In the genomic region with DNA sequence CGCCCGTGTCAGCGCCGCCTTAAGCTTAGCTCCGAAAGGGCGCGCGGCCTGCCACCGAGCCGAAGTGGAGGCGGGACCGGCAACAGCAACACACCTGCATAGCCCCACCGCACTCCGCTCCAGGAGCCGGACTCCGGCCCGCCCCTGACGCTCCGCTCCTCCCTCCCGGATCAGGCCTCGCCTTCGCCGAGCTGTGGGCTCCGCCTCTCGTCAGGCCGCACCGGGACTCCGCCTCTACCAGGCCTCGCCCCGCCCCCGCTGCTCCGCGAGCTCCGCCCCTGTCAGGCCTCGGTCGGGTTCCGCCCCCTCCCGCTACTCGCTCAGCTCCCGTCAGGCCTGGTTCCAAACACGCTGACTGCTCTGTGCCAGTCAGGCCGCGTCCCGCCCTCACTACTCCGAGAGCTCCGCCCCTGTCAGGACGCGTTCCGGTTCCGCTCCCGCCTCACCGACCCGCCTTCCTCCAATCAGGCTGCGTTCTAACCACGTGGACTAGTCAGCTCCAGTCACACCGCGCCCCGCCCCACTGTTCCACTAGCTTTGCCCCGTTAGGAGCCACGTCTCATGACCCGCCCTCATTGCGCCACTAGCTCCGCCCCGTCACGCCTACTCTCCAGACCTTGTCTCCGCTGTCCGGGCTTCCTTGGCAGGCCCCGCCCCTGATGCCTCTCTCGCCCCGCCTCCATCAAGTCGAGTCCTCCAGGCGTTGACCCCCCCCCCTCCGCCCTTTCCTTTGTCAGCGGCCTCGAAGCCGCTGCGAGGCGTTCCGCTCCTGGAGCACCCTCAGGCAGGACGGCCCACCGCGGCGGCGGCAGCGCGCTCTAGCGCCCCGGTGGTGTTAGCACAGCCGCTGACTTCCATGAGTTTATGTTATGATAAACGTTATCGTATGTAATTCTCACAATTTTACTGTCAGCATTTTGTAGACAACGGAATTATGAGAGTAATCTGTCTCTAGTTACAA, we compare ENCODE assay signal across 8 mouse cellular contexts. TPM values are rescaled to one million over a fixed set of nuclear protein-coding genes. Genes with fewer than 3 reads are reported as not detected.
DNase-seq lines count a peak whose midpoint lies in the region; ATAC-seq and TF ChIP-seq lines count a peak whose summit lies in the region.

A gene (minus strand): TSS at position 750 of the 961 bp plus-strand sequence.

- H3K9me3 ChIP-seq in embryonic facial prominence, embryonic 15.5 days (replicated peaks) = no peaks in the 10 kb centered on the region
- no peaks in the 10 kb centered on the region for H3K9me3 ChIP-seq in limb, embryonic 14.5 days (ENCODE audit: control insufficient read depth, low read length)
- no peaks in the 10 kb centered on the region for H3K9me3 ChIP-seq in midbrain, postnatal 0 days (ENCODE audit: low read length)

- TF ChIP-seq CTCF in bone marrow, adult 2 months (IDR thresholded peaks at IDR 0.05; ENCODE audit: control insufficient read depth, insufficient read depth, low read length) = peak; percentile 55; the same call in 1 of the 2 replicates
- TF ChIP-seq CTCF in midbrain, postnatal 0 days (IDR thresholded peaks at IDR 0.05) = peak; percentile 84

- peak within 1 kb of the TSS; percentile 68 for H3K9ac ChIP-seq in embryonic facial prominence, embryonic 15.5 days
- H3K9ac ChIP-seq in limb, embryonic 14.5 days (ENCODE audit: low read depth, low read length, severe bottlenecking) = peak within 1 kb of the TSS; percentile 64
- H3K9ac ChIP-seq in midbrain, postnatal 0 days (replicated peaks; ENCODE audit: low read length, poor library complexity, severe bottlenecking) = peak within 1 kb of the TSS; percentile 70

- no peaks in the 10 kb centered on the region for H3K27me3 ChIP-seq in embryonic facial prominence, embryonic 15.5 days
- H3K27me3 ChIP-seq in limb, embryonic 14.5 days (ENCODE audit: control insufficient read depth, insufficient read depth, low read length) = no peaks in the 10 kb centered on the region
- H3K27me3 ChIP-seq in midbrain, postnatal 0 days (ENCODE audit: insufficient read depth, low read length) = no peaks in the 10 kb centered on the region

- H3K4me1 ChIP-seq in bone marrow, adult 2 months (ENCODE audit: control insufficient read depth, insufficient read depth, low read length) = no peaks in the 10 kb centered on the region
- H3K4me1 ChIP-seq in embryonic facial prominence, embryonic 15.5 days = peaks cover 14% of the 10 kb centered on the region; the same call in 1 of the 2 replicates
- H3K4me1 ChIP-seq in limb, embryonic 14.5 days (ENCODE audit: control insufficient read depth, insufficient read depth, low read length) = peaks cover 7% of the 10 kb centered on the region
- peaks cover 5% of the 10 kb centered on the region; the same call in 1 of the 2 replicates for H3K4me1 ChIP-seq in midbrain, postnatal 0 days (ENCODE audit: insufficient read depth, low read length)

- TF ChIP-seq POLR2A in bone marrow, adult 2 months (IDR thresholded peaks at IDR 0.05; ENCODE audit: borderline replicate concordance, control insufficient read depth, low read depth, low read length) = peak; percentile 48; the same call in 1 of the 2 replicates
- TF ChIP-seq POLR2A in limb, embryonic 14.5 days (IDR thresholded peaks at IDR 0.05; ENCODE audit: borderline replicate concordance, extremely low read depth, insufficient read depth, insufficient read length) = 0 out of 2 replicates have a peak, but pooled peaks have one; percentile 51

- peak; percentile 100 for DNase-seq in 416B (ENCODE audit: low read depth)
- peak; percentile 100 for DNase-seq in heart, adult 8-10 months (ENCODE audit: low spot score)
- DNase-seq in kidney, adult 9 months = peak; percentile 100
- peak; percentile 100 for DNase-seq in limb, embryonic 14.5 days (ENCODE audit: low spot score)
- peak; percentile 100 for DNase-seq in midbrain, postnatal 0 days (ENCODE audit: low spot score)
- peak; percentile 100 for DNase-seq in spleen, postnatal 14 days (ENCODE audit: low spot score in 2 of 2)

- ATAC-seq in embryonic facial prominence, embryonic 15.5 days (ENCODE audit: insufficient number of reproducible peaks, low FRiP score, low TSS enrichment, low read depth) = peak; percentile 97
- peak; percentile 96 for ATAC-seq in limb, embryonic 14.5 days (ENCODE audit: low FRiP score, low read depth)
- ATAC-seq in midbrain, postnatal 0 days (ENCODE audit: low FRiP score) = peak; percentile 98

- H3K4me3 ChIP-seq in bone marrow, adult 2 months (replicated peaks; ENCODE audit: control insufficient read depth, low read depth, low read length) = peak within 1 kb of the TSS; percentile 74
- peak within 1 kb of the TSS; percentile 85 for H3K4me3 ChIP-seq in embryonic facial prominence, embryonic 15.5 days (replicated peaks)
- peak within 1 kb of the TSS; percentile 76 for H3K4me3 ChIP-seq in limb, embryonic 14.5 days (replicated peaks; ENCODE audit: low read length)
- H3K4me3 ChIP-seq in midbrain, postnatal 0 days (ENCODE audit: low read depth, low read length) = peak within 1 kb of the TSS; percentile 70

- peaks cover 29% of the 10 kb centered on the region for H3K36me3 ChIP-seq in embryonic facial prominence, embryonic 15.5 days
- peaks cover 20% of the 10 kb centered on the region for H3K36me3 ChIP-seq in limb, embryonic 14.5 days (ENCODE audit: control insufficient read depth, insufficient read depth, low read length)
- H3K36me3 ChIP-seq in midbrain, postnatal 0 days (ENCODE audit: insufficient read depth, low read length) = peaks cover 18% of the 10 kb centered on the region

- under 1% methylated on average over 88 of the region's 92 CpGs for WGBS in bone marrow, adult 2 months
- WGBS in embryonic facial prominence, embryonic 15.5 days = under 1% methylated on average over 92 of the region's 92 CpGs
- WGBS in limb, embryonic 14.5 days = under 1% methylated on average over 86 of the region's 92 CpGs
- under 1% methylated on average over 89 of the region's 92 CpGs for WGBS in midbrain, postnatal 0 days

- peak within 1 kb of the TSS; percentile 93 for H3K27ac ChIP-seq in bone marrow, adult 2 months (ENCODE audit: control insufficient read depth, insufficient read depth, low read depth, low read length, poor library complexity)
- H3K27ac ChIP-seq in embryonic facial prominence, embryonic 15.5 days (replicated peaks) = peak within 1 kb of the TSS; percentile 95
- H3K27ac ChIP-seq in limb, embryonic 14.5 days (replicated peaks; ENCODE audit: low read depth, low read length) = peak within 1 kb of the TSS; percentile 86
- H3K27ac ChIP-seq in midbrain, postnatal 0 days (ENCODE audit: low read depth, low read length) = peak within 1 kb of the TSS; percentile 85

- peak within 1 kb of the TSS; percentile 55 for H3K4me2 ChIP-seq in embryonic facial prominence, embryonic 15.5 days (replicated peaks)
- H3K4me2 ChIP-seq in limb, embryonic 14.5 days (replicated peaks; ENCODE audit: low read depth, low read length, severe bottlenecking) = peak within 1 kb of the TSS; percentile 53
- H3K4me2 ChIP-seq in midbrain, postnatal 0 days (ENCODE audit: low read depth, low read length, poor library complexity, severe bottlenecking) = peak within 1 kb of the TSS; percentile 87

RNA-seq across cellular contexts. Expression of the gene that starts here (rescaled TPM):
- 9.2 and 21.3 TPM in 2 replicates for polyA plus RNA-seq in bone marrow, adult 2 months (2011; ENCODE audit: insufficient read depth, insufficient read length, low replicate concordance, missing spikeins)
- 113 and 115 TPM in 2 replicates for polyA plus RNA-seq in embryonic facial prominence, embryonic 15.5 days (2015; fragmentation: Nextera tagmentation; extraction: Ambion mirVana)
- total RNA-seq in heart, adult 8-10 months (2022) = 10 to 100 TPM; 85.4 to 89.1 (median 86.9) TPM
- 126 and 142 TPM in 2 replicates for polyA plus RNA-seq in limb, embryonic 14.5 days (2012; rRNA removed)
- 112 and 115 TPM in 2 replicates for polyA plus RNA-seq in limb, embryonic 14.5 days (2014; fragmentation: Nextera tagmentation; extraction: Ambion mirVana)
- 145 TPM in 2 replicates for total RNA-seq in midbrain, postnatal 0 days (2014; rRNA removed)
- 128 and 139 TPM in 2 replicates for polyA plus RNA-seq in midbrain, postnatal 0 days (2015; fragmentation: Nextera tagmentation; extraction: Ambion mirVana)

Comparison
In these comparisons a context has a peak if more than half of its experiments do, and no peak if none do; other contexts are left out.
1. Peak in every context shown above with its lines: DNase-seq, ATAC-seq, H3K4me3 ChIP-seq and H3K27ac ChIP-seq.